Mouse (Mus musculus) liver, adult 10 weeks (tissue): ENCODE data around the gene Gm42420. TPM values are rescaled to one million over a fixed set of nuclear protein-coding genes. Genes with fewer than 3 reads are reported as not detected.

Experiments used
- polyA plus RNA-seq: library from polyadenylated mRNA; stranded (reverse); fragments of 350-450 nt; fragmentation: Illumina TruSeq; extraction: RNeasy Lipid Tissue Mini Kit (QIAGEN cat#74804); gene quantifications from one replicate; pipeline ENCODE4 v1.2.3, GENCODE M21; 2014; ENCODE audit warnings: low read depth, low replicate concordance

Gene Gm42420
- not detected for polyA plus RNA-seq

DNA sequence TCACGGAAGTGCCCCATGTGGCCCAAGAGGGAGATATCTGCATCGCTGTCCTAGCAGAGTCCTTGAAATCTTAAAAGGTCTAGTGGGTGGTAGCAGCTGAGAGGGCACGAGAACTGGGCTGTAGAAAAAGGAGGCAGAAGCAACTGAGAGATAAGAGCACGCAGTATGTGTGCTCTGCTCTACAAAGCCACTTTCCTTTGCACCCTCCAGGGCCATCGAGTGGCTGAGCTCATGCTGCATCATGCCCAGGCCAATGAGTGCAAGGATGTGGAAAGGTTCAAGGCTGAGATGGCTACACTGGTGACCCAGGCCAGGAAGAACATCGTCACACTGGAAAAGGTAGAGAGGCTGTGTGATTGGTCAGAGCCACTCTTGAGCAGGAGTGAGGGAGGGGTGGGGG lies at the start of gene Gm42420:
TSS of gene Gm42420 (plus strand) at position 237 of the 400 bp plus-strand sequence.

DNA sequence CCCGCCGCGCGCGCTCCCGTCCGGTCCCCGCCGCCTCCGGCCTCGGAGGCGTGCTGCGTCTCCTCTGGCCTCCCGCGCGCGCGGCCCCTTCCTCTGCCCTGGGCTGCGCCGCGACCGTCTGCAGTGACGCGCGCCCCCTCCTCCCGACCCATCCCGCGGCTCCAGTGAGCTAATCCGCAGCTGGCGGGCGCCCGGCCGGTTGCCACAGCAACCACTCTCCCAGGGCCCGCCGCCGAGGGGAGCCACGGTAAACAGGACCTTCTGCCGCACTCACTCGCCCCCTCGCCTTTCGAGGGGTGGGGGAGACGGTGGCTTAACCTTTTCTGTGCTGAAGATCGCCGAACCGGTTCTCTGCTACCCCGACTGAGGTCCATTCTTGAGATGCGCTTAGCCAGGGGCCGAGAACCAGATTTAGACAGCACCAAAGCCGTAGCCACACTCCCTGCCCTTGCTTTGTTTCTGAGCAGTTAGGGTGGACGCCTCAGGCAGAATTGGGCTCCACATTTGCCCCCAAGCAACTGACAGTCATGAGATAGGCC lies 27.8 kb upstream of the Gm42420 start, which contains the start of gene Dennd2a:
TSS of gene Dennd2a (minus strand) at position 145 of the 539 bp plus-strand sequence.

DNA sequence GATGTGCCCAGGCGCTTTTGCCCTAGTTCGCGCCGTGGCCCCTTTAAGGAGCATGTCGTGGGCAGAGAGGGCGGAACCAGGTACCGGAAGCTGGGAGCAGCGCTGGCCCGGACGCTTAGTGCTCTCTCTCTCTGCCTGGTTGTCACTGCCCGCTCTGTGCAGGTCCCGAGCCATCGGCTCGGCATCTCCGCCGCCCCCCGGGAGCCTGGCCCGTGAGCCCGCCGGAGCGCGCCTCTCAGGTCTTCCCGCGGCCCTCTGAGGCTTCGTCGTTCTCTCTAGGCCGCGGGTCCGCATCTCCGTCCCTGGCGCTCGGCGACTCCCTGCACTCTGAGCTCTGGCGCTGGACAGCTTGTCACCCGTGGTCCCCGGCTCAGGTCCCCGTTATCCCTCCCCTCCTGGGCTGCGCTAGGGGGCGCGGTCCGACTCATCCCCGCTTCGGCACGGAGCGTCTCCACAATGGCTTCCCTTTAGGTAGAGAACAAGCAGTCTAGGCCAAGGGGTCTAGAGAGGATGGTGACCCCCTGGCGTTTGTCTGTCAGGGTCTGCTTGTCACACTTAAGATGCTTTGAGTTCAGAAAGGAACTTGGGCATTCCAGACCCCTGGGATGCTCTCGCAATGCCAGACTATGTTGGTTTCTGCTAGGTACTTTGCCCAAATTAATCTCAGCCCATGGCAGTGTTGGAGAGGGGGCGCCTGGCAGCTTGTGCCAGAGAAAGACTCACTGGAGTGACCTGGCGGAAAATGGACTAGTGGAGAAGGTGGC lies 11.6 kb upstream of the Gm42420 start, which contains the start of gene Adck2:
TSS of gene Adck2 (plus strand) at position 83 of the 764 bp plus-strand sequence.

DNA sequence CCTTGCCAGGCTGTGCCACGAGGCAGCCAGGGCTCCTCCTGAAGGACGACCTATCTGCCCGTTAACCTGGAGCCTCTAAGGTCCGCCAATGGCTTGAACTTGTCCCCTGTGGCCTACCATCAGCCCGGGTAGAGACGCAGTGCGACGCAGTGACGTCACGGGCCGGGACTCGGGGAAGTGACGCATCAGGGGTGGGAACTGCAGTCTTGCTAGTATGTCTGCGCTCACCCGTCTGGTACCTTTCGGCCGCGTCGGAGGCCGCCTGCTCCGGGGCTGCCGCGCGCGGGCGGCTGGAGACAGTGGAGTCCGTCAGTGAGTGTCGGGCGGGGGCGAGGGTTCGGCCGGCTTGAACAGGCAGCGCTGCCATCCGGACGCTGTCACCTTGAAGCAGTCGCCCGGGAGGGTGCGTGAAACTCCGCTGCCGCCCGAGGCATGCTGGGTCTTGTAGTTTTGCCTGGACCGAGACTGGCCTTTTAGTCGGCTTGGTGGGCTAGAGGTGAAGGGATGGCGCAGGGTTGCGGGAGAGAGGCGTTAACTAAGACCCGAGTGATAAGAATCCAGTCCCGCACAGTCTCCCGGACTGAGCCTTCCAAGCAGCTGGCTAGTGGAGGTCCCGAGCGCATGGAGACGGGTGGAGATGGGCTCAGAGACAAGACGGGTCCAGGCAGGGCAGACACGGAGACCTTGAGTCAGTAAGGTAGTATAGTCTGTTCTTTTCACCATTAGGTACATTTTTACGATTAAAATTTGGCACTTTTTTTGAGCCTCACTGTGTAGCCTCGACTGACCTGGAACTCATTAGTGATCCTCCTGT lies 7.1 kb downstream of the Gm42420 start, which contains the start of gene Ndufb2:
TSS of gene Ndufb2 (plus strand) at position 174 of the 814 bp plus-strand sequence.

Other genes with a start within 250 kb of the Gm42420 start
- 15.3 TPM for gene Slc37a3, start 208.1 kb upstream of the Gm42420 start, polyA plus RNA-seq
- gene Rab19, start 204.6 kb upstream of the Gm42420 start, polyA plus RNA-seq, result not detected
- gene Mkrn1, start 165.3 kb upstream of the Gm42420 start, polyA plus RNA-seq, result 20.1 TPM
- 0.64 TPM for gene Dennd2a, start 27.9 kb upstream of the Gm42420 start, polyA plus RNA-seq
- gene Adck2, start 11.9 kb upstream of the Gm42420 start, polyA plus RNA-seq, result 5.3 TPM
- gene Ndufb2, start 6.8 kb downstream of the Gm42420 start, polyA plus RNA-seq, result 91.9 TPM
- gene Braf, start 139.7 kb downstream of the Gm42420 start, polyA plus RNA-seq, result 12.0 TPM
- gene Mrps33, start 225.2 kb downstream of the Gm42420 start, polyA plus RNA-seq, result 121 TPM